Mouse (Mus musculus): ENCODE results near the gene Rnf149. TPM values are rescaled to one million over a fixed set of nuclear protein-coding genes. Genes with fewer than 3 reads are reported as not detected.

The Rnf149 gene
- polyA plus RNA-seq, 1 experiment from 2014 or later = 25.7 TPM

- Histone ChIP-seq H3K27me3 (ENCODE audit: low read depth, poor library complexity, severe bottlenecking) (no peaks in the 10 kb centered on the region), H3K27ac (no peak overlapping the region), H3K4me1 (peaks cover 5% of the 10 kb centered on the region; the same call in 1 of the 2 replicates), H3K9me3 (replicated peaks) (no peaks in the 10 kb centered on the region), H3K4me3 (no peak overlapping the region), H3K36me3 (no peaks in the 10 kb centered on the region)
- DNase-seq (ENCODE audit: low spot score) = no peak
- WGBS = 84% methylated on average over 1 of the region's 1 CpGs
Measured at GRCm38 (mm10) chr1:39512183-39512582, 65.0 kb downstream of the Rnf149 start.

DNA sequence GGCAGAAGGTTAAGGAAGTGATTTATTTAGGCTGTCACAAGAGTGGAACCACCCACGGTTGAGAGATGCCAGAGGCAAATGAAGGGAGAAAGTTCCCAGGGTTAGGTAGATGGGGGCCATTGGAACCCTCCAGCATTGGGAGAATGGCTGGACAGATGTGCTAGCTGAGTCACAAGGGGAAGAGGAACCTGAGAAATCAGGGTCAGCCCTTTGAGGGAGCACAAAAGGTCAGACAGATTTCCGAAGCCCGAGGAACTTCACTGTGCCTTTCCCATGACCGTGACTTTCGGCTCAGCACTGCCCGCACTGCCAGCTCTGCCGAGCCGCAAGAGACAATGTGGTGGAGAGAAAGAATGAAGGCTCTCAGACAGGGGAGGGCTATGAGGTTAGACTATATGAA, 65.4 kb downstream of the Rnf149 start:
- H3K4me1 ChIP-seq = peaks cover 5% of the 10 kb centered on the region; the same call in 1 of the 2 replicates
- no peaks in the 10 kb centered on the region for H3K27me3 ChIP-seq (ENCODE audit: low read depth, poor library complexity, severe bottlenecking)
- no peaks in the 10 kb centered on the region for H3K9me3 ChIP-seq (replicated peaks)
- no peak overlapping the region for H3K4me3 ChIP-seq
- H3K36me3 ChIP-seq = no peaks in the 10 kb centered on the region
- 76% methylated on average over 8 of the region's 8 CpGs for WGBS
- no peak overlapping the region for H3K27ac ChIP-seq
- DNase-seq (ENCODE audit: low spot score) = no peak

DNA sequence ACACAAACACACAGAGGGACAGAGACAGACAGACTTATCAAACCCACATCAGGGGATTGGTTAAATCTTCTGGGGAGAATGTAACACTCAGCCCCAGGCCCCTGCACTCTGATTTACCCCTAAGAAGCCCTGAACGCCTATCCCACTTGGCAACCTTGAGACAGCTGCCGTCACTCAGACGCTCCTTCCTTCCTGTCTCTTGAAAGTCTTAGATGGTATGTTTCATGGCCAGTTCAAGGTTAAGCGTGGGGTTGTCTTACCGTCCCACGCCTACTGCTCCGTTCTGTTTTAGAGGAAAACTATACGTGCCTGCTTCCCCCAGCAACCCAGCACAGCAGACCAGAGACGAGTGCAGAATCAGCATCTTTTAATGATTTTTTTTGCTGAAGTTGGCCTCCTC, 71.6 kb downstream of the Rnf149 start:
- Histone ChIP-seq H3K9me3 (replicated peaks) (no peaks in the 10 kb centered on the region), H3K27me3 (ENCODE audit: low read depth, poor library complexity, severe bottlenecking) (no peaks in the 10 kb centered on the region), H3K36me3 (no peaks in the 10 kb centered on the region), H3K27ac (no peak overlapping the region), H3K4me1 (0 out of 2 replicates have a peak, but pooled peaks cover 5% of the 10 kb centered on the region), H3K4me3 (no peak overlapping the region)
- no peak for DNase-seq (ENCODE audit: low spot score)
- 81% methylated on average over 9 of the region's 9 CpGs for WGBS

- H3K27me3 ChIP-seq (ENCODE audit: low read depth, poor library complexity, severe bottlenecking) = no peaks in the 10 kb centered on the region
- no peaks in the 10 kb centered on the region for H3K4me1 ChIP-seq
- H3K27ac ChIP-seq = no peak overlapping the region
- H3K9me3 ChIP-seq (replicated peaks) = no peaks in the 10 kb centered on the region
- 21% methylated on average over 1 of the region's 1 CpGs for WGBS
- no peak overlapping the region for H3K4me3 ChIP-seq
- no peak for DNase-seq (ENCODE audit: low spot score)
- H3K36me3 ChIP-seq = no peaks in the 10 kb centered on the region
Measured at GRCm38 (mm10) chr1:39504261-39504660, 72.9 kb downstream of the Rnf149 start.

GRCm38 (mm10) chr1:39502817-39503633, 74.2 kb downstream of the Rnf149 start:
- WGBS = 91% methylated on average over 17 of the region's 17 CpGs
- Histone ChIP-seq H3K27ac (no peak overlapping the region), H3K4me1 (no peaks in the 10 kb centered on the region), H3K27me3 (ENCODE audit: low read depth, poor library complexity, severe bottlenecking) (no peaks in the 10 kb centered on the region), H3K36me3 (no peaks in the 10 kb centered on the region), H3K9me3 (replicated peaks) (no peaks in the 10 kb centered on the region), H3K4me3 (no peak overlapping the region)
- DNase-seq (ENCODE audit: low spot score) = no peak

Other genes starting within 250 kb of the Rnf149 start
- 467 and 570 TPM in 2 replicates for gene Rpl31, start 209.6 kb downstream of the Rnf149 start, polyA plus RNA-seq (2016; fragmentation: Nextera tagmentation; extraction: Ambion mirVana)
- 3.6 and 5.1 TPM in 2 replicates for gene Tbc1d8, start 98.7 kb downstream of the Rnf149 start, polyA plus RNA-seq (2016; fragmentation: Nextera tagmentation; extraction: Ambion mirVana)
- 23.1 and 26.0 TPM in 2 replicates for gene Cnot11, start 42.4 kb downstream of the Rnf149 start, polyA plus RNA-seq (2016; fragmentation: Nextera tagmentation; extraction: Ambion mirVana)
- gene Creg2, start 74.1 kb upstream of the Rnf149 start, polyA plus RNA-seq (2016; fragmentation: Nextera tagmentation; extraction: Ambion mirVana) = 0.06 TPM in 1 of 2 replicates, not detected in the other
- gene Rfx8, start 143.6 kb upstream of the Rnf149 start, polyA plus RNA-seq (2016; fragmentation: Nextera tagmentation; extraction: Ambion mirVana) = 0.35 and 0.79 TPM in 2 replicates
- not detected in 2 replicates for gene Gm3646, start 227.9 kb upstream of the Rnf149 start, polyA plus RNA-seq (2016; fragmentation: Nextera tagmentation; extraction: Ambion mirVana)